Mouse (Mus musculus) naive thymus-derived CD4-positive, alpha-beta T cell, adult 2 months (primary cell): ENCODE measurements around the gene Phc1.
"Not testable (repeated sequence)": the region's sequence is repeated elsewhere in the genome, so short reads cannot be mapped to it uniquely, and the experiment has no call there.

Experiments
- DNase-seq: peaks from one replicate; pipeline ENCODE4 v3.0.0-alpha.2; 2011; ENCODE audit warnings: low read depth

The Phc1 gene

GRCm38 (mm10) chr6:122340349-122341000 lies at the start of gene Phc1:
Gene Phc1, minus strand, starts transcription at chr6:122340561.
- DNase-seq, result peak; percentile 73

GRCm38 (mm10) chr6:122389986-122390385 lies 49.6 kb upstream of the Phc1 start:
- DNase-seq, result not testable (repeated sequence)

- not testable (repeated sequence) for DNase-seq
These were observed 47.0 kb upstream of the Phc1 start for GRCm38 (mm10) chr6:122387177-122388028.

GRCm38 (mm10) chr6:122385724-122386123 lies 45.4 kb upstream of the Phc1 start:
- DNase-seq, result no peak

GRCm38 (mm10) chr6:122384886-122385285 lies 44.5 kb upstream of the Phc1 start:
- DNase-seq, result no peak

- DNase-seq, result no peak
These were observed 42.9 kb upstream of the Phc1 start for GRCm38 (mm10) chr6:122383211-122383610.

GRCm38 (mm10) chr6:122382046-122382445 lies 41.7 kb upstream of the Phc1 start:
- no peak for DNase-seq

- no peak for DNase-seq
These were observed 27.9 kb upstream of the Phc1 start for GRCm38 (mm10) chr6:122368245-122368644.

GRCm38 (mm10) chr6:122366976-122367375 lies 26.6 kb upstream of the Phc1 start:
- DNase-seq, result no peak

GRCm38 (mm10) chr6:122366287-122366686 lies 25.9 kb upstream of the Phc1 start:
- DNase-seq, result no peak

- no peak for DNase-seq
These were observed 25.3 kb upstream of the Phc1 start for GRCm38 (mm10) chr6:122365706-122366105.

GRCm38 (mm10) chr6:122357089-122357488 lies 16.7 kb upstream of the Phc1 start:
- DNase-seq, result no peak

GRCm38 (mm10) chr6:122355909-122356308 lies 15.5 kb upstream of the Phc1 start:
- no peak for DNase-seq

GRCm38 (mm10) chr6:122347326-122347725 lies 7.0 kb upstream of the Phc1 start:
- DNase-seq, result not testable (repeated sequence)

- DNase-seq, result no peak
These were observed 6.0 kb upstream of the Phc1 start for GRCm38 (mm10) chr6:122346399-122346798.

- DNase-seq, result no peak
These were observed 5.4 kb upstream of the Phc1 start for GRCm38 (mm10) chr6:122345731-122346130.

- no peak for DNase-seq
These were observed 4.2 kb upstream of the Phc1 start for GRCm38 (mm10) chr6:122344386-122345116.

- no peak for DNase-seq
These were observed 3.4 kb upstream of the Phc1 start for GRCm38 (mm10) chr6:122343719-122344118.

GRCm38 (mm10) chr6:122342125-122342524 lies 1.8 kb upstream of the Phc1 start:
- no peak for DNase-seq

- DNase-seq, result no peak
These were observed 863 bp upstream of the Phc1 start for GRCm38 (mm10) chr6:122341038-122341810.

GRCm38 (mm10) chr6:122339648-122340341 lies 566 bp downstream of the Phc1 start:
- peak; percentile 92 for DNase-seq
